Mouse (Mus musculus) MEL (cell line): Measurements from ENCODE around the gene Dstyk. TPM values are rescaled to one million over a fixed set of nuclear protein-coding genes. Genes with fewer than 3 reads are reported as not detected.

Source experiments
- DNase-seq: peaks from one replicate; pipeline ENCODE4 v3.0.0; 2011; ENCODE audit warnings: low read depth, low spot score
- H3K27ac ChIP-seq: 2 replicates; pipeline ENCODE4 v1.5.1; 2012; ENCODE audit warnings: low read depth, mild to moderate bottlenecking, control low read depth, low read length, moderate library complexity; ENCODE audit not compliant: control insufficient read depth
- H3K27me3 ChIP-seq, 2 experiments: fragments of 150-350 bp in 1 of 2; sonication (generic) in 1 of 2; 2 replicates each; pipeline ENCODE4 v1.6.1; 2012; ENCODE audit warnings: low read length in 2 of 2, mild to moderate bottlenecking in 2 of 2, improper control_type of control experiment in 1 of 2, moderate library complexity in 1 of 2; ENCODE audit not compliant: insufficient read depth in 2 of 2, control insufficient read depth in 1 of 2
- H3K36me3 ChIP-seq, 2 experiments: 2 replicates each; pipeline ENCODE4 v1.6.1; 2012 to 2014; ENCODE audit warnings: low read length in 2 of 2, improper control_type of control experiment in 1 of 2, inconsistent platforms in 1 of 2, mild to moderate bottlenecking in 1 of 2; ENCODE audit not compliant: insufficient read depth in 2 of 2, control insufficient read depth in 1 of 2
- H3K4me1 ChIP-seq, 2 experiments: fragments of 150-350 bp in 1 of 2; sonication (generic) in 1 of 2; 2 replicates each; pipeline ENCODE4 v1.6.1; 2012; ENCODE audit warnings: low read length in 2 of 2, improper control_type of control experiment in 1 of 2, mild to moderate bottlenecking in 1 of 2; ENCODE audit not compliant: insufficient read depth in 2 of 2, control insufficient read depth in 1 of 2
- H3K4me3 ChIP-seq, 2 experiments: fragments of 150-350 bp in 1 of 2; sonication (generic) in 1 of 2; 2 replicates each; pipeline ENCODE4 v1.5.1; 2012; ENCODE audit warnings: low read depth in 2 of 2, low read length in 2 of 2, mild to moderate bottlenecking in 2 of 2, moderate library complexity in 2 of 2, control low read depth in 1 of 2, improper control_type of control experiment in 1 of 2; ENCODE audit not compliant: control insufficient read depth in 1 of 2, insufficient read depth in 1 of 2
- H3K79me2 ChIP-seq: 2 replicates; pipeline ENCODE4 v1.6.1; 2012; ENCODE audit warnings: mild to moderate bottlenecking, low read length, moderate library complexity; ENCODE audit not compliant: control insufficient read depth, poor library complexity, insufficient read depth
- H3K9ac ChIP-seq: 2 replicates; pipeline ENCODE4 v1.6.1; 2012; ENCODE audit warnings: low read depth, mild to moderate bottlenecking, control low read depth, low read length, moderate library complexity; ENCODE audit not compliant: control insufficient read depth, poor library complexity, severe bottlenecking
- H3K9me3 ChIP-seq: fragments of 150-350 bp; sonication (generic); replicated peaks from 2 replicates; pipeline ENCODE4 v1.6.1; 2012; ENCODE audit warnings: mild to moderate bottlenecking, low read length, improper control_type of control experiment, moderate library complexity; ENCODE audit not compliant: insufficient read depth
- BHLHE40 ChIP-seq: IDR thresholded peaks from 2 replicates; pipeline ENCODE4 v1.6.1; 2012; ENCODE audit warnings: low read depth, mild to moderate bottlenecking, inconsistent platforms, low read length, improper control_type of control experiment, borderline replicate concordance
- CHD1 ChIP-seq: IDR thresholded peaks from 2 replicates; pipeline ENCODE4 v1.6.1; 2012; ENCODE audit warnings: low read depth, mild to moderate bottlenecking, inconsistent platforms, low read length, improper control_type of control experiment
- CTCF ChIP-seq, 3 experiments: IDR thresholded peaks in 2 of 3; conservative IDR thresholded peaks in 1 of 3; 2 replicates each; pipeline ENCODE4 v1.5.1; 2011 to 2012; ENCODE audit warnings: low read length in 3 of 3, low read depth in 2 of 3, mild to moderate bottlenecking in 2 of 3, improper control_type of control experiment in 1 of 3, inconsistent platforms in 1 of 3, mixed read lengths in 1 of 3, moderate library complexity in 1 of 3; ENCODE audit not compliant: control insufficient read depth in 1 of 3, insufficient read depth in 1 of 3, poor library complexity in 1 of 3, severe bottlenecking in 1 of 3
- E2F4 ChIP-seq: IDR thresholded peaks from 2 replicates; pipeline ENCODE4 v1.6.1; 2011; ENCODE audit warnings: low read depth, low read length, improper control_type of control experiment, borderline replicate concordance
- ELF1 ChIP-seq: IDR thresholded peaks from 2 replicates; pipeline ENCODE4 v1.6.1; 2014; ENCODE audit warnings: low read depth, mild to moderate bottlenecking, inconsistent platforms, low read length, improper control_type of control experiment, moderate library complexity
- EP300 ChIP-seq, 2 experiments: IDR thresholded peaks; 2 replicates each; pipeline ENCODE4 v1.6.1; 2011; ENCODE audit warnings: improper control_type of control experiment in 2 of 2, low read length in 2 of 2, low read depth in 1 of 2, mild to moderate bottlenecking in 1 of 2
- ETS1 ChIP-seq: IDR thresholded peaks from 2 replicates; pipeline ENCODE4 v1.6.1; 2012; ENCODE audit warnings: low read depth, mild to moderate bottlenecking, inconsistent platforms, low read length, improper control_type of control experiment, moderate library complexity
- GABPA ChIP-seq: IDR thresholded peaks from 2 replicates; pipeline ENCODE4 v1.6.1; 2012; ENCODE audit warnings: low read depth, mild to moderate bottlenecking, inconsistent platforms, low read length, improper control_type of control experiment, moderate library complexity
- GATA1 ChIP-seq: IDR thresholded peaks from 2 replicates; pipeline ENCODE4 v1.6.1; 2011; ENCODE audit warnings: low read depth, low read length, improper control_type of control experiment
- HCFC1 ChIP-seq: IDR thresholded peaks from 2 replicates; pipeline ENCODE4 v1.6.1; 2012; ENCODE audit warnings: low read depth, mild to moderate bottlenecking, inconsistent platforms, low read length, improper control_type of control experiment, moderate library complexity
- JUND ChIP-seq: IDR thresholded peaks from 2 replicates; pipeline ENCODE4 v1.6.1; 2011; ENCODE audit warnings: low read depth, mild to moderate bottlenecking, improper control_type of control experiment, low read length
- MAFK ChIP-seq: IDR thresholded peaks from 2 replicates; pipeline ENCODE4 v1.6.1; 2011; ENCODE audit warnings: low read depth, mild to moderate bottlenecking, low read length, improper control_type of control experiment, borderline replicate concordance
- MAX ChIP-seq: IDR thresholded peaks from 2 replicates; pipeline ENCODE4 v1.6.1; 2011; ENCODE audit warnings: low read length, improper control_type of control experiment
- MAZ ChIP-seq: IDR thresholded peaks from 2 replicates; pipeline ENCODE4 v1.6.1; 2012; ENCODE audit warnings: low read depth, mild to moderate bottlenecking, inconsistent platforms, low read length, improper control_type of control experiment
- MEF2A ChIP-seq: IDR thresholded peaks from 2 replicates; pipeline ENCODE4 v1.6.1; 2014; ENCODE audit warnings: low read depth, mild to moderate bottlenecking, inconsistent platforms, low read length, improper control_type of control experiment; ENCODE audit not compliant: poor library complexity, insufficient replicate concordance, severe bottlenecking; ENCODE audit errors: extremely low read depth
- NELFE ChIP-seq: IDR thresholded peaks from 2 replicates; pipeline ENCODE4 v1.6.1; 2011; ENCODE audit warnings: low read depth, low read length, improper control_type of control experiment
- NRF1 ChIP-seq: IDR thresholded peaks from 2 replicates; pipeline ENCODE4 v1.6.1; 2014; ENCODE audit warnings: low read depth, mild to moderate bottlenecking, inconsistent platforms, low read length, improper control_type of control experiment, moderate library complexity; ENCODE audit not compliant: poor library complexity, insufficient read depth, severe bottlenecking
- POLR2A ChIP-seq, 2 experiments: IDR thresholded peaks; 2 replicates each; pipeline ENCODE4 v1.6.1; 2011 to 2012; ENCODE audit warnings: low read length in 2 of 2, mild to moderate bottlenecking in 2 of 2, control low read depth in 1 of 2, improper control_type of control experiment in 1 of 2, low read depth in 1 of 2, moderate library complexity in 1 of 2; ENCODE audit not compliant: control insufficient read depth in 1 of 2, insufficient read depth in 1 of 2, poor library complexity in 1 of 2
- POLR2AphosphoS2 ChIP-seq: IDR thresholded peaks from 2 replicates; pipeline ENCODE4 v1.6.1; 2011; ENCODE audit warnings: low read length, improper control_type of control experiment
- POLR2AphosphoS5 ChIP-seq: IDR thresholded peaks from 2 replicates; pipeline ENCODE4 v1.6.1; 2012; ENCODE audit warnings: low read depth, borderline replicate concordance, mild to moderate bottlenecking, inconsistent platforms, low read length, moderate library complexity, mixed read lengths
- RAD21 ChIP-seq: IDR thresholded peaks from 2 replicates; pipeline ENCODE4 v1.6.1; 2011; ENCODE audit warnings: mild to moderate bottlenecking, low read depth, low read length, improper control_type of control experiment
- RCOR1 ChIP-seq: IDR thresholded peaks from 2 replicates; pipeline ENCODE4 v1.6.1; 2012; ENCODE audit warnings: low read depth, mild to moderate bottlenecking, inconsistent platforms, low read length, improper control_type of control experiment
- SIN3A ChIP-seq: IDR thresholded peaks from 2 replicates; pipeline ENCODE4 v1.6.1; 2012; ENCODE audit warnings: low read length, improper control_type of control experiment, inconsistent platforms
- SMC3 ChIP-seq: IDR thresholded peaks from 2 replicates; pipeline ENCODE4 v1.6.1; 2011; ENCODE audit warnings: low read depth, low read length, improper control_type of control experiment
- TAL1 ChIP-seq: IDR thresholded peaks from 2 replicates; pipeline ENCODE4 v1.6.1; 2012; ENCODE audit warnings: mild to moderate bottlenecking, inconsistent platforms, low read length, moderate library complexity, mixed read lengths
- TBP ChIP-seq: IDR thresholded peaks from 2 replicates; pipeline ENCODE4 v1.8.0; 2011; ENCODE audit warnings: low read depth, low read length, improper control_type of control experiment
- TCF12 ChIP-seq: IDR thresholded peaks from 2 replicates; pipeline ENCODE4 v1.6.1; 2014; ENCODE audit warnings: low read depth, mild to moderate bottlenecking, inconsistent platforms, low read length, improper control_type of control experiment, moderate library complexity
- UBTF ChIP-seq: IDR thresholded peaks from 2 replicates; pipeline ENCODE4 v1.6.1; 2012; ENCODE audit warnings: low read depth, mild to moderate bottlenecking, inconsistent platforms, low read length, improper control_type of control experiment, moderate library complexity, borderline replicate concordance; ENCODE audit not compliant: insufficient read depth
- USF1 ChIP-seq: IDR thresholded peaks from 2 replicates; pipeline ENCODE4 v1.6.1; 2014; ENCODE audit warnings: low read depth, mild to moderate bottlenecking, inconsistent platforms, low read length, improper control_type of control experiment, moderate library complexity
- USF2 ChIP-seq, 2 experiments: IDR thresholded peaks; 2 replicates each; pipeline ENCODE4 v1.6.1; 2011 to 2012; ENCODE audit warnings: improper control_type of control experiment in 2 of 2, low read length in 2 of 2, borderline replicate concordance in 1 of 2, inconsistent platforms in 1 of 2, low read depth in 1 of 2, mild to moderate bottlenecking in 1 of 2; ENCODE audit not compliant: insufficient read depth in 1 of 2
- ZC3H11A ChIP-seq: IDR thresholded peaks from 2 replicates; pipeline ENCODE4 v1.6.1; 2012; ENCODE audit warnings: low read depth, mild to moderate bottlenecking, inconsistent platforms, low read length, improper control_type of control experiment
- ZKSCAN1 ChIP-seq: IDR thresholded peaks from 2 replicates; pipeline ENCODE4 v1.6.1; 2012; ENCODE audit warnings: low read depth, mild to moderate bottlenecking, inconsistent platforms, low read length, improper control_type of control experiment, moderate library complexity
- ZMIZ1 ChIP-seq: IDR thresholded peaks from 2 replicates; pipeline ENCODE4 v1.6.1; 2012; ENCODE audit warnings: low read depth, mild to moderate bottlenecking, inconsistent platforms, low read length, improper control_type of control experiment, moderate library complexity
- ZNF384 ChIP-seq: IDR thresholded peaks from 2 replicates; pipeline ENCODE4 v1.6.1; 2012; ENCODE audit warnings: low read depth, mild to moderate bottlenecking, inconsistent platforms, low read length, improper control_type of control experiment
- polyA plus RNA-seq, 2 experiments: library from polyadenylated mRNA; stranded (reverse) in 1 of 2; unstranded in 1 of 2; fragments of >175 nt in 1 of 2; fragments of >200 nt in 1 of 2; gene quantifications; 2 replicates each; pipeline versions ENCODE4 v1.2.1 to v1.2.4; 2012; ENCODE audit warnings: low replicate concordance in 2 of 2, low read depth in 1 of 2; ENCODE audit not compliant: insufficient read length in 2 of 2, insufficient read depth in 1 of 2, missing spikeins in 1 of 2
- total RNA-seq: library from RNA; depleted of rRNA; stranded (reverse); fragments of 300-350 nt; gene quantifications from 2 replicates; pipeline ENCODE4 v1.2.3, GENCODE M21; 2012

Dstyk gene
- total and polyA plus RNA-seq, 3 experiments = 2.4 to 4.5 TPM; not detected in 1

DNA sequence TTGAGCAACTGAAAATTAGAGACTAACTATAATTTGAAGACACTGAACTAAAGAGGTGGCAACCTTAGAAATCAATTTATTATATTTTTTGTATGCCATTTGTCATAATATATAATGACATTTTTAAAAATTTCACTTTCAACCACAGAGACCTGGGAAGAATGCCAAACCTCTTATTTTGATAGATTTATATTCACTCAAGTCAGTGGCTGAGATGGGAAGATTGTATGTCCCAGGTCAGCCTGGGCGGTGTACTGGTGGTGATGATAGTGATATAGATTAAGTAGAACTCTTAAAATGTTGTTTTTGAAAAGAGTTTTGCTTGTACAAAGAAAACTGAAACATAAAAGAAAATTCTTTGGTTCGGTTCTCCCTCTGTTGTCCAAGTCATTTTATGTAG is 2.9 kb downstream of the Dstyk start (continued):
- no peak for TF ChIP-seq RAD21
- 0 out of 2 replicates have a peak, but pooled peaks have one; percentile 3 for TF ChIP-seq USF1
- TF ChIP-seq ETS1 = peak; percentile 84
- peak; percentile 84 to 86 for TF ChIP-seq EP300 (IDR thresholded peaks at IDR 0.05; ENCODE audit: low read depth in 1 of 2, low read length in 2 of 2)
- no peak for TF ChIP-seq NELFE
- peak; percentile 93 for TF ChIP-seq RCOR1
- peak; percentile 18; the same call in 1 of the 2 replicates for TF ChIP-seq ZNF384
- TF ChIP-seq POLR2AphosphoS5 = no peak
- no peak for TF ChIP-seq POLR2AphosphoS2
- no peak for TF ChIP-seq ZMIZ1
- TF ChIP-seq CHD1 = no peak
- TF ChIP-seq TCF12 = peak; percentile 85
- no peak for TF ChIP-seq ZC3H11A

- peaks cover 3% of the 10 kb centered on the region; the same call in 1 of the 2 replicates for H3K79me2 ChIP-seq
- no peaks in the 10 kb centered on the region for H3K9me3 ChIP-seq
- peak overlapping the region; percentile 89 for H3K27ac ChIP-seq
- peak overlapping the region; percentile 40 for H3K9ac ChIP-seq
- peak overlapping the region; percentile 24 to 66 for H3K4me3 ChIP-seq
- H3K36me3 ChIP-seq = peaks cover 0 to 27% of the 10 kb centered on the region in 2 experiments; a peak in 2 of 4 replicates
- H3K27me3 ChIP-seq = no peaks in the 10 kb centered on the region
- peaks cover 20 to 23% of the 10 kb centered on the region in 2 experiments for H3K4me1 ChIP-seq
- DNase-seq = peak; percentile 88
- TF ChIP-seq BHLHE40 (no peak), POLR2A (IDR thresholded peaks at IDR 0.05; ENCODE audit: control insufficient read depth in 1 of 2, insufficient read depth in 1 of 2, low read depth in 1 of 2, low read length in 2 of 2, poor library complexity in 1 of 2) (no peak), ELF1 (no peak), NRF1 (no peak), CTCF (IDR thresholded peaks at IDR 0.05 in 2 of 3, conservative IDR thresholded peaks at IDR 0.05 in 1 of 3; ENCODE audit: control insufficient read depth in 1 of 3, insufficient read depth in 1 of 3, low read depth in 2 of 3, low read length in 3 of 3, poor library complexity in 1 of 3, severe bottlenecking in 1 of 3) (no peak), JUND (peak; percentile 76), RAD21 (no peak), MAX (no peak), USF1 (no peak), MAZ (no peak), E2F4 (no peak), GABPA (no peak), ZMIZ1 (no peak), TAL1 (no peak), TBP (0 out of 2 replicates have a peak, but pooled peaks have one; percentile 6), HCFC1 (no peak), SMC3 (no peak), SIN3A (peak; percentile 15; the same call in 1 of the 2 replicates), GATA1 (peak; percentile 64), EP300 (IDR thresholded peaks at IDR 0.05; ENCODE audit: low read depth in 1 of 2, low read length in 2 of 2) (peak; percentile 51 to 71), MAFK (no peak), USF2 (IDR thresholded peaks at IDR 0.05; ENCODE audit: borderline replicate concordance in 1 of 2, insufficient read depth in 1 of 2, low read depth in 1 of 2, low read length in 2 of 2) (no peak), UBTF (no peak), TCF12 (no peak), ETS1 (peak; percentile 73), NELFE (no peak), ZKSCAN1 (no peak), ZNF384 (no peak), MEF2A (no peak), POLR2AphosphoS2 (no peak)
Measured at GRCm38 (mm10) chr1:132420662-132421061, 3.3 kb downstream of the Dstyk start.
